Mouse (Mus musculus) CH12.LX (cell line): ENCODE results near the gene Dnaaf5.

Experiments
- CTCF ChIP-seq, 2 experiments: IDR thresholded peaks in 1 of 2; conservative IDR thresholded peaks in 1 of 2; 2 replicates each; pipeline ENCODE4 v1.5.1; 2011 to 2012; ENCODE audit warnings: low read depth in 2 of 2, low read length in 2 of 2, improper control_type of control experiment in 1 of 2, inconsistent platforms in 1 of 2, mild to moderate bottlenecking in 1 of 2, moderate library complexity in 1 of 2
- ELF1 ChIP-seq: IDR thresholded peaks from 2 replicates; pipeline ENCODE4 v1.6.1; 2014; ENCODE audit warnings: low read depth, mild to moderate bottlenecking, inconsistent platforms, low read length, improper control_type of control experiment
- JUND ChIP-seq: conservative IDR thresholded peaks from 2 replicates; pipeline ENCODE4 v1.6.1; 2011; ENCODE audit warnings: low read depth, low read length, improper control_type of control experiment
- MAX ChIP-seq: IDR thresholded peaks from 2 replicates; pipeline ENCODE4 v1.6.1; 2011; ENCODE audit warnings: low read length, improper control_type of control experiment
- MAZ ChIP-seq: IDR thresholded peaks from 2 replicates; pipeline ENCODE4 v1.6.1; 2012; ENCODE audit warnings: low read depth, mild to moderate bottlenecking, inconsistent platforms, low read length, improper control_type of control experiment, moderate library complexity
- MYC ChIP-seq: IDR thresholded peaks from 2 replicates; pipeline ENCODE4 v1.6.1; 2011; ENCODE audit warnings: low read depth, mild to moderate bottlenecking, improper control_type of control experiment, low read length
- NELFE ChIP-seq: IDR thresholded peaks from 2 replicates; pipeline ENCODE4 v1.6.1; 2011; ENCODE audit warnings: low read depth, low read length, improper control_type of control experiment
- RAD21 ChIP-seq: IDR thresholded peaks from 2 replicates; pipeline ENCODE4 v1.6.1; 2011; ENCODE audit warnings: low read depth, mild to moderate bottlenecking, low read length, improper control_type of control experiment, moderate library complexity
- SMC3 ChIP-seq: IDR thresholded peaks from 2 replicates; pipeline ENCODE4 v1.6.1; 2011; ENCODE audit warnings: low read depth, low read length, improper control_type of control experiment
- ZC3H11A ChIP-seq: IDR thresholded peaks from 2 replicates; pipeline ENCODE4 v1.6.1; 2012; ENCODE audit warnings: low read depth, mild to moderate bottlenecking, inconsistent platforms, low read length, improper control_type of control experiment
- ZNF384 ChIP-seq: IDR thresholded peaks from 2 replicates; pipeline ENCODE4 v1.6.1; 2012; ENCODE audit warnings: low read depth, low read length, improper control_type of control experiment, inconsistent platforms

GRCm38 (mm10) chr5:139130351-139130750 is 19.7 kb upstream of the Dnaaf5 start:
- TF ChIP-seq ELF1 (no peak), JUND (no peak), RAD21 (no peak), CTCF (conservative IDR thresholded peaks at IDR 0.05 in 1 of 2, IDR thresholded peaks at IDR 0.05 in 1 of 2; ENCODE audit: low read depth in 2 of 2, low read length in 2 of 2) (no peak), NELFE (no peak), MYC (no peak), ZC3H11A (no peak), MAZ (no peak), ZNF384 (no peak), MAX (no peak), SMC3 (no peak)
